Comparison of ENCODE assay signal across 9 mouse cellular contexts in genomic region chr3:96577566-96577965, GRCm38 (mm10). TPM values are rescaled to one million over a fixed set of nuclear protein-coding genes. Genes with fewer than 3 reads are reported as not detected.
A peak's percentile ranks its signal among the peaks of the same experiment; 100 is the strongest.
DNase-seq lines count a peak whose midpoint lies in the region; ATAC-seq and TF ChIP-seq lines count a peak whose summit lies in the region.
"Had no signal": no experiment of that assay in that cellular context is flagged by ENCODE, and none has a peak within 500 bp of the region (broad histone marks: within the 10 kb centered on the region; RNA-seq: fewer than 3 reads in every experiment).

No protein-coding gene starts in this region.

- peaks cover 71% of the 10 kb centered on the region for H3K4me1 ChIP-seq in heart, embryonic 10.5 days
- peaks cover 11 to 39% of the 10 kb centered on the region in 2 experiments for H3K4me1 ChIP-seq in MEL (ENCODE audit: control insufficient read depth in 1 of 2, insufficient read depth in 2 of 2, low read length in 2 of 2)
- peaks cover 64% of the 10 kb centered on the region for H3K4me1 ChIP-seq in hindbrain, embryonic 10.5 days (replicated peaks)
- peaks cover 16% of the 10 kb centered on the region for H3K4me1 ChIP-seq in midbrain, embryonic 12.5 days

- peaks cover 3% of the 10 kb centered on the region; the same call in 1 of the 2 replicates for H3K79me2 ChIP-seq in MEL (ENCODE audit: control insufficient read depth, insufficient read depth, low read length, poor library complexity)

- TF ChIP-seq CTCF in MEL (IDR thresholded peaks at IDR 0.05 in 2 of 3, conservative IDR thresholded peaks at IDR 0.05 in 1 of 3; ENCODE audit: control insufficient read depth in 1 of 3, insufficient read depth in 1 of 3, low read depth in 2 of 3, low read length in 3 of 3, poor library complexity in 1 of 3, severe bottlenecking in 1 of 3), result no peak

- TF ChIP-seq EP300 in MEL (IDR thresholded peaks at IDR 0.05; ENCODE audit: low read depth in 1 of 2, low read length in 2 of 2), result no peak

- no peaks in the 10 kb centered on the region for H3K36me3 ChIP-seq in heart, embryonic 10.5 days
- H3K36me3 ChIP-seq in MEL (ENCODE audit: control insufficient read depth in 1 of 2, insufficient read depth in 2 of 2, low read length in 2 of 2), result peaks cover 0 to 33% of the 10 kb centered on the region in 2 experiments; a peak in 2 of 4 replicates
- H3K36me3 ChIP-seq in hindbrain, embryonic 10.5 days, result no peaks in the 10 kb centered on the region
- no peaks in the 10 kb centered on the region for H3K36me3 ChIP-seq in midbrain, embryonic 12.5 days

- ATAC-seq in midbrain, embryonic 12.5 days (ENCODE audit: low FRiP score, low read depth), result no peak
- ATAC-seq in megakaryocyte-erythroid progenitor cell, adult 5-6 weeks (replicated peaks; ENCODE audit: low FRiP score, low TSS enrichment, poor library complexity, severe bottlenecking), result no peak

- WGBS in heart, embryonic 10.5 days, result 77% methylated on average over 4 of the region's 4 CpGs
- WGBS in hindbrain, embryonic 10.5 days, result 74% methylated on average over 4 of the region's 4 CpGs
- 86% methylated on average over 4 of the region's 4 CpGs for WGBS in midbrain, embryonic 12.5 days

- H3K27me3 ChIP-seq in heart, embryonic 10.5 days (ENCODE audit: insufficient read depth, poor library complexity, severe bottlenecking), result no peaks in the 10 kb centered on the region
- H3K27me3 ChIP-seq in MEL (ENCODE audit: control insufficient read depth in 1 of 2, insufficient read depth in 2 of 2, low read length in 2 of 2), result no peaks in the 10 kb centered on the region
- H3K27me3 ChIP-seq in hindbrain, embryonic 10.5 days (ENCODE audit: insufficient read depth, poor library complexity, severe bottlenecking), result peaks cover 14% of the 10 kb centered on the region
- peaks cover 13% of the 10 kb centered on the region for H3K27me3 ChIP-seq in midbrain, embryonic 12.5 days

- H3K9ac ChIP-seq in MEL (ENCODE audit: control insufficient read depth, low read depth, low read length, poor library complexity, severe bottlenecking), result peak overlapping the region; percentile 57
- H3K9ac ChIP-seq in midbrain, embryonic 12.5 days (replicated peaks), result no peak overlapping the region

- H3K4me3 ChIP-seq in heart, embryonic 10.5 days, result peak overlapping the region; percentile 41
- H3K4me3 ChIP-seq in MEL (ENCODE audit: control insufficient read depth in 1 of 2, insufficient read depth in 1 of 2, low read depth in 2 of 2, low read length in 2 of 2), result no peak overlapping the region
- no peak overlapping the region for H3K4me3 ChIP-seq in hindbrain, embryonic 10.5 days
- no peak overlapping the region for H3K4me3 ChIP-seq in midbrain, embryonic 12.5 days

- no peaks in the 10 kb centered on the region for H3K9me3 ChIP-seq in heart, embryonic 10.5 days
- H3K9me3 ChIP-seq in MEL (replicated peaks; ENCODE audit: insufficient read depth, low read length), result no peaks in the 10 kb centered on the region
- no peaks in the 10 kb centered on the region for H3K9me3 ChIP-seq in hindbrain, embryonic 10.5 days
- H3K9me3 ChIP-seq in midbrain, embryonic 12.5 days, result no peaks in the 10 kb centered on the region

- no peak for TF ChIP-seq RAD21 in MEL (IDR thresholded peaks at IDR 0.05; ENCODE audit: low read depth, low read length)

- no peak for DNase-seq in heart, embryonic 10.5 days (ENCODE audit: low spot score)
- no peak for DNase-seq in heart, adult 9 months (ENCODE audit: low spot score in 2 of 2)
- DNase-seq in MEL (ENCODE audit: low read depth, low spot score), result peak; percentile 42
- DNase-seq in hindbrain, embryonic 10.5 days (ENCODE audit: low spot score), result no peak
- DNase-seq in left cerebral cortex, postnatal 14 days (ENCODE audit: low spot score in 2 of 2), result no peak
- no peak for DNase-seq in layer of hippocampus, adult 18-20 months (ENCODE audit: low spot score in 2 of 2)

- no peak overlapping the region for H3K4me2 ChIP-seq in midbrain, embryonic 12.5 days (replicated peaks)

- H3K27ac ChIP-seq in heart, embryonic 10.5 days, result peak overlapping the region; percentile 92
- peak overlapping the region; percentile 70 for H3K27ac ChIP-seq in MEL (ENCODE audit: control insufficient read depth, low read depth, low read length)
- H3K27ac ChIP-seq in hindbrain, embryonic 10.5 days, result peak overlapping the region; percentile 84
- peak overlapping the region; percentile 52 for H3K27ac ChIP-seq in midbrain, embryonic 12.5 days (replicated peaks)

- TF ChIP-seq POLR2A in MEL (IDR thresholded peaks at IDR 0.05; ENCODE audit: control insufficient read depth in 1 of 2, insufficient read depth in 1 of 2, low read depth in 1 of 2, low read length in 2 of 2, poor library complexity in 1 of 2), result no peak

- intact Hi-C loops in left cerebral cortex, postnatal 14 days (cut with DNase I), result no loop called here

TF ChIP-seq in MEL, 35 proteins besides CTCF, POLR2A, EP300 and RAD21 (continues in another document):
- TF ChIP-seq GATA1 (IDR thresholded peaks at IDR 0.05; ENCODE audit: low read depth, low read length) (no peak), GABPA (IDR thresholded peaks at IDR 0.05; ENCODE audit: low read depth, low read length) (no peak), MYC (IDR thresholded peaks at IDR 0.05; ENCODE audit: low read depth, low read length) (no peak), HCFC1 (IDR thresholded peaks at IDR 0.05; ENCODE audit: low read depth, low read length) (no peak), MAZ (IDR thresholded peaks at IDR 0.05; ENCODE audit: low read depth, low read length) (no peak)

RNA-seq across cellular contexts. Expression of gene Gm16253, which starts 0.8 kb away (rescaled TPM):
- polyA plus RNA-seq in heart, embryonic 10.5 days (2016; fragmentation: Nextera tagmentation; extraction: Ambion mirVana), result 0.88 and 2.8 TPM in 2 replicates
- total RNA-seq in MEL (2012; rRNA removed), result not detected in 2 replicates
- 1 to 10 TPM in 1 of 2 experiments, not detected in 1; 1.4 TPM for polyA plus RNA-seq in MEL (2012; ENCODE audit: insufficient read depth in 1 of 2, insufficient read length in 2 of 2, low read depth in 1 of 2, low replicate concordance in 2 of 2, missing spikeins in 1 of 2)
- 0.55 and 0.93 TPM in 2 replicates for polyA plus RNA-seq in hindbrain, embryonic 10.5 days (2016; fragmentation: Nextera tagmentation; extraction: Ambion mirVana)
- polyA plus RNA-seq in midbrain, embryonic 12.5 days (2016; fragmentation: Nextera tagmentation; extraction: Ambion mirVana), result 1.6 and 2.0 TPM in 2 replicates
- not detected for total RNA-seq in left cerebral cortex, postnatal 14 days (2021)
- total RNA-seq in layer of hippocampus, adult 18-20 months (2021), result not detected
- not detected in 2 replicates for total RNA-seq in megakaryocyte-erythroid progenitor cell, adult 5-6 weeks (2014; fragmentation: Nextera tagmentation)
- not detected in 2 replicates for total RNA-seq in megakaryocyte-erythroid progenitor cell, adult 5-6 weeks (2017)
- polyA plus RNA-seq: erythroblast, embryonic 14.5 days had no signal

RNA-seq across cellular contexts. Expression of gene Polr3gl, which starts 16.4 kb away (rescaled TPM):
- 37.1 and 37.2 TPM in 2 replicates for polyA plus RNA-seq in heart, embryonic 10.5 days (2016; fragmentation: Nextera tagmentation; extraction: Ambion mirVana)
- total RNA-seq in MEL (2012; rRNA removed), result 26.4 and 31.1 TPM in 2 replicates
- polyA plus RNA-seq in MEL (2012; ENCODE audit: insufficient read depth in 1 of 2, insufficient read length in 2 of 2, low read depth in 1 of 2, low replicate concordance in 2 of 2, missing spikeins in 1 of 2), result 10 to 100 TPM in 1 of 2 experiments, not detected in 1; 39.8 TPM
- polyA plus RNA-seq in hindbrain, embryonic 10.5 days (2016; fragmentation: Nextera tagmentation; extraction: Ambion mirVana), result 25.3 and 29.4 TPM in 2 replicates
- 35.8 and 44.3 TPM in 2 replicates for polyA plus RNA-seq in midbrain, embryonic 12.5 days (2016; fragmentation: Nextera tagmentation; extraction: Ambion mirVana)
- total RNA-seq in left cerebral cortex, postnatal 14 days (2021), result 10 to 100 TPM; 26.6 to 29.7 TPM
- total RNA-seq in layer of hippocampus, adult 18-20 months (2021), result 10 to 100 TPM; 28.7 to 31.6 TPM
- 18.4 and 38.1 TPM in 2 replicates for total RNA-seq in megakaryocyte-erythroid progenitor cell, adult 5-6 weeks (2014; fragmentation: Nextera tagmentation)
- 56.0 and 72.8 TPM in 2 replicates for total RNA-seq in megakaryocyte-erythroid progenitor cell, adult 5-6 weeks (2017)

RNA-seq across cellular contexts. Expression of gene Ankrd34a, which starts 18.9 kb away (rescaled TPM):
- polyA plus RNA-seq in heart, embryonic 10.5 days (2016; fragmentation: Nextera tagmentation; extraction: Ambion mirVana), result 6.8 and 10.4 TPM in 2 replicates
- 0.15 and 0.16 TPM in 2 replicates for total RNA-seq in MEL (2012; rRNA removed)
- under 1 TPM in 1 of 2 experiments, not detected in 1; 0.78 TPM for polyA plus RNA-seq in MEL (2012; ENCODE audit: insufficient read depth in 1 of 2, insufficient read length in 2 of 2, low read depth in 1 of 2, low replicate concordance in 2 of 2, missing spikeins in 1 of 2)
- polyA plus RNA-seq in hindbrain, embryonic 10.5 days (2016; fragmentation: Nextera tagmentation; extraction: Ambion mirVana), result 0.92 and 1.5 TPM in 2 replicates
- polyA plus RNA-seq in midbrain, embryonic 12.5 days (2016; fragmentation: Nextera tagmentation; extraction: Ambion mirVana), result 2.6 and 2.7 TPM in 2 replicates
- total RNA-seq in left cerebral cortex, postnatal 14 days (2021), result 10 to 100 TPM; 69.9 to 72.6 TPM
- 10 to 100 TPM; 55.7 to 56.8 TPM for total RNA-seq in layer of hippocampus, adult 18-20 months (2021)
- total RNA-seq in megakaryocyte-erythroid progenitor cell, adult 5-6 weeks (2014; fragmentation: Nextera tagmentation), result not detected in 2 replicates
- not detected in 2 replicates for total RNA-seq in megakaryocyte-erythroid progenitor cell, adult 5-6 weeks (2017)
- polyA plus RNA-seq: erythroblast, embryonic 14.5 days had no signal

RNA-seq across cellular contexts. Expression of gene Txnip, which starts 19.8 kb away (rescaled TPM):
- 59.9 and 75.5 TPM in 2 replicates for polyA plus RNA-seq in heart, embryonic 10.5 days (2016; fragmentation: Nextera tagmentation; extraction: Ambion mirVana)
- total RNA-seq in MEL (2012; rRNA removed), result 183 and 191 TPM in 2 replicates
- polyA plus RNA-seq in MEL (2012; ENCODE audit: insufficient read depth in 1 of 2, insufficient read length in 2 of 2, low read depth in 1 of 2, low replicate concordance in 2 of 2, missing spikeins in 1 of 2), result 1,000 to 10,000 TPM in 1 of 2 experiments, 100 to 1,000 TPM in 1; 237 to 1,680 TPM
- polyA plus RNA-seq in hindbrain, embryonic 10.5 days (2016; fragmentation: Nextera tagmentation; extraction: Ambion mirVana), result 36.3 and 38.1 TPM in 2 replicates
- 52.7 and 53.6 TPM in 2 replicates for polyA plus RNA-seq in midbrain, embryonic 12.5 days (2016; fragmentation: Nextera tagmentation; extraction: Ambion mirVana)
- 10 to 100 TPM; 26.9 to 36.8 TPM for total RNA-seq in left cerebral cortex, postnatal 14 days (2021)
- 10 to 100 TPM; 28.1 to 34.8 TPM for total RNA-seq in layer of hippocampus, adult 18-20 months (2021)
- 257 and 274 TPM in 2 replicates for total RNA-seq in megakaryocyte-erythroid progenitor cell, adult 5-6 weeks (2014; fragmentation: Nextera tagmentation)
- 121 and 224 TPM in 2 replicates for total RNA-seq in megakaryocyte-erythroid progenitor cell, adult 5-6 weeks (2017)

RNA-seq across cellular contexts. Expression of gene Lix1l, which starts 23.4 kb away (rescaled TPM):
- 4.7 and 4.8 TPM in 2 replicates for polyA plus RNA-seq in heart, embryonic 10.5 days (2016; fragmentation: Nextera tagmentation; extraction: Ambion mirVana)
- total RNA-seq in MEL (2012; rRNA removed), result 5.4 and 6.1 TPM in 2 replicates
- 10 to 100 TPM in 1 of 2 experiments, not detected in 1; 17.0 TPM for polyA plus RNA-seq in MEL (2012; ENCODE audit: insufficient read depth in 1 of 2, insufficient read length in 2 of 2, low read depth in 1 of 2, low replicate concordance in 2 of 2, missing spikeins in 1 of 2)
- polyA plus RNA-seq in hindbrain, embryonic 10.5 days (2016; fragmentation: Nextera tagmentation; extraction: Ambion mirVana), result 5.4 and 5.5 TPM in 2 replicates
- polyA plus RNA-seq in midbrain, embryonic 12.5 days (2016; fragmentation: Nextera tagmentation; extraction: Ambion mirVana), result 5.6 and 6.8 TPM in 2 replicates
- total RNA-seq in left cerebral cortex, postnatal 14 days (2021), result 10 to 100 TPM; 22.1 to 24.8 TPM
- total RNA-seq in layer of hippocampus, adult 18-20 months (2021), result 10 to 100 TPM; 30.9 to 33.0 TPM
- 0.25 and 0.72 TPM in 2 replicates for total RNA-seq in megakaryocyte-erythroid progenitor cell, adult 5-6 weeks (2014; fragmentation: Nextera tagmentation)
- total RNA-seq in megakaryocyte-erythroid progenitor cell, adult 5-6 weeks (2017), result 0.72 and 0.94 TPM in 2 replicates

Comparison
In these comparisons a context has a peak if more than half of its experiments do, and no peak if none do; other contexts are left out.
1. RNA of gene Ankrd34a, which starts 18.9 kb away (total RNA-seq): 69.9 to 72.6 TPM in left cerebral cortex, postnatal 14 days and 55.7 to 56.8 TPM in layer of hippocampus, adult 18-20 months; 0.15 to 0.16 TPM in MEL and not detected in megakaryocyte-erythroid progenitor cell, adult 5-6 weeks; every median in the first group is over 10 times any median in the second.
2. Peak in every context shown above with its lines, with median percentiles within 50 percentile points of each other: H3K27ac ChIP-seq.